Mouse (Mus musculus) hindlimb bud, embryonic 11.5 days (tissue): ENCODE data around the gene Cyp1a1.

ENCODE experiments used
- DNase-seq: peaks from one replicate; pipeline ENCODE4 v3.0.0-alpha.2; 2012; ENCODE audit warnings: low read depth, low spot score; ENCODE audit errors: extremely low spot score

The Cyp1a1 gene

GRCm38 (mm10) chr9:57687751-57688150 lies at the start of gene Cyp1a1:
Gene Cyp1a1, plus strand, starts transcription at chr9:57687928.
- no peak for DNase-seq

- no peak for DNase-seq
These were observed 48.9 kb upstream of the Cyp1a1 start for GRCm38 (mm10) chr9:57638651-57639459.

DNA sequence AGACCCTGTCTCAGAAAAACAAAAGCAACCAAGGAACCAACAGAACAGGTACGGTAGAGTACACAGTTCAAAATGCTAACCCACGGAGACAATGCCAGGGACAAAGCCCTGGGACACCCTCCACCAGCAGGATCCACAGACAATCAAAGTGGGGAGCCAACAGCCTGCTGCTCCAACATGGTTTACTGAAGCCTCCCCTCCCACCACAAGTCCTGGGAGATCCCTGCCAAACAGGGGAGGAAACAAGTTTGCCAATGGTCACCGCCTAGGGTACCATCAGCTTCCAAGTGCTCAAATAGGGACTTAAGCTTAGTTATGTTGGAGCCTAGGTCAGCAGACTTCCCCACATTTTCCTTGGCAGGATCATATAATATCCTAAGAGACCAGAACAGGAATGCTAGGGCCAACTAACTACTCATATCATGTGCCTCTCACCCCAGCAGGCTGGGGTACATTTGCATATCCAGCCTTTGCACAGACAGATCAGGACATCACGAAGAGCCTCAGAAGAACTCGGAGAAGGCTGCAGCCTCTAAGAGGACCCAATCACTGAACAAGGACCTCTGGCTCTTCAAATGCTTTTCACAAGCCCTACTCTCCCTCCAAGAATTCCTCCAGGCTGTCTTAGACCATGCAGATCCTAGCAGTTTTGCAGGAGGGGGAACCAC lies 47.9 kb upstream of the Cyp1a1 start:
- DNase-seq, result no peak

DNA sequence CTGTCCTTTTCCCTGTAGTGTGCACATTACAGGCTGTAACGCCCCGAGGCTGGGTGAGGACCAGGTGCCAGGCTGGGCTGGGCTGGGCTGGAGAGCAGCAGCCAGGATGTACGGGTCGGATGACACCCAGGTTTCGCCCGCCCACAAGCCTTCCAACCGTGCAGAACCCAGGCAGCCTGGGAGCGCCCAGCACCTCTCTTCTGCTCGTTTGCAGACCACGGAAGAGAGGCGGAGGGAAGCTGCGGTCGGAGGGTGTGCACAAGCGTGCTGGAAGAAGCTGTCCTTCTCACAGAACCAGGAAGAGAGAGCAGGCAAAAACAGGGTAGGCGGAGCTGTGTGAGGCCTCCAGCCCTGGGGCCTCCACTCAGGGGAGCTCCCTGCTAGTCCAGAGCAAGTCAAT lies 47.3 kb upstream of the Cyp1a1 start:
- DNase-seq, result no peak

GRCm38 (mm10) chr9:57641022-57641421 lies 46.7 kb upstream of the Cyp1a1 start:
- no peak for DNase-seq

DNA sequence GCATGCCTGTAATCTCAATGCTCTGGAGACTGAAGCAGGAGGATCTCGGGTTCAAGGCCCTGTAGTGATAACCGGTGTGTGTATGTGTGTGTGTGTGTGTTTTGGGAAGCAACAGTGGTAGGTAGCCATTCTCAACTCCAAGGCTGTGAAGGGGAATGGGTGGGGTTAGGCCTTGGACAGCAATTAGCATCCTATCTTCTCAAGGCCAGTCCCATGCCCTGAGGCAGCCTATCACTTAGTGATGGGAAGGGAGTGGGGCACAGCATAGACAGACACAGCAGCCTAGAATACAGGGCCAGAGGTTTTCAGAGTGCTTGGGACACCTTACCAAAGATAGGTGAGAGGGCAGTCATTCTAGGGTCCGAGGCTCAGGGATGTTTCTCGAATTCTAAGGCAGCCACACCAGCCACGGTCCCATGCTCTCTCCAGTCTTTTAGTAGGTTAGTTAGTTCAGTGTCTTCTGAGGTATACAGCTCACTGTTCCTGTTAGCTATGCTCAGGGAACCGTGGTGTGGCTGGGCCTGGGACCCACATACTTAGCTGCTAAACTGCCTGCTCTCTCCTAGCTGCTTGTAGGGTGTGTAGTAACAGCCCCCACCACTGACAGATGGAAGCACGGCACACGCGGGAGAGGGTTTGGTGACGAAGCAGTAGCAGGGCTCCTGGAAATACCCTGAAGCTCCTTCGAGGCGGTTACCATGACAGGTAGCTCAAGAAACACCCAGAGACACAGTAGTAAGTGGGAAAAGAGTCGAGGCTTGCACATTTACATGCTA lies 45.8 kb upstream of the Cyp1a1 start:
- DNase-seq, result no peak

- no peak for DNase-seq
These were observed 44.4 kb upstream of the Cyp1a1 start for GRCm38 (mm10) chr9:57643169-57643855.

DNA sequence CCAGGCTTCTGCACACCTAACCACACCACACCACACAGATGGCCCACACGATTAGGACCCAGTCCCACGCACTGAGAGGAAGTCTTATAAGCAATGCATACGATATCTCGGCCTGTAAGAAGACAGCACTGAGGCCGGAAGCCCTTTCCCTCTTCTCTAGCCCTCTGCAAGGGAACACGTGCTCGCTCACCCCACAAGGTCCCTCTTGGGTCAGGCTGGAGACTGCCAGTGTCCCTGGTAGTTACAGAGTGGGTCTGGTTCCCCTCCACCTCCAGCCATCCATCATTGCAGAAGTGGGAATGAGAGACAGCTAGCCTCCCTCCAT lies 43.9 kb upstream of the Cyp1a1 start:
- DNase-seq, result no peak

DNA sequence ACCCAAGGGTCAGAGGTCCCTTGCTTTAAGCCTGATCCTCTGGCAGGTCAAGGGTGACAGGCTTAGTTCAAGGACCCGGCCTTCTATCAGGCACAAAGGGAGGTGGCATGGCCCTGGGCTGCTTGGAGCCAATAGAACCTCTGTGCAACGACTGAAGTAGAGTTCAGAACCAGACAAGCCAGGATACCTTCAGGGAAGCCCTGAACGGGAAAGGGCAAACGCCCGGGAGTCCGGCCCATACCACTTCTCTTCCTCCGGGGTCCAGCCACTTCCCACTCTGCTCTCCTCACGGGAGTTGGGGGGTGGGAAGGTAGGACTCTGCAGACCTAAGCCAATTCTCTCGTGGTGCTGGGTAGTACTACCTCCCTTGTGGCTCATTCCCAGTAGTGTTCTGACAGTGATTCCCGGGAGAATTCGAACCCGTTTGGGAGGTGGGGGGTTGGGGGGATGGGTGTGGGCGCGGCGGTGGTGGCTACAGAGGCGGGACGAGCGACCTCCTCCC lies 43.2 kb upstream of the Cyp1a1 start:
- DNase-seq, result no peak

DNA sequence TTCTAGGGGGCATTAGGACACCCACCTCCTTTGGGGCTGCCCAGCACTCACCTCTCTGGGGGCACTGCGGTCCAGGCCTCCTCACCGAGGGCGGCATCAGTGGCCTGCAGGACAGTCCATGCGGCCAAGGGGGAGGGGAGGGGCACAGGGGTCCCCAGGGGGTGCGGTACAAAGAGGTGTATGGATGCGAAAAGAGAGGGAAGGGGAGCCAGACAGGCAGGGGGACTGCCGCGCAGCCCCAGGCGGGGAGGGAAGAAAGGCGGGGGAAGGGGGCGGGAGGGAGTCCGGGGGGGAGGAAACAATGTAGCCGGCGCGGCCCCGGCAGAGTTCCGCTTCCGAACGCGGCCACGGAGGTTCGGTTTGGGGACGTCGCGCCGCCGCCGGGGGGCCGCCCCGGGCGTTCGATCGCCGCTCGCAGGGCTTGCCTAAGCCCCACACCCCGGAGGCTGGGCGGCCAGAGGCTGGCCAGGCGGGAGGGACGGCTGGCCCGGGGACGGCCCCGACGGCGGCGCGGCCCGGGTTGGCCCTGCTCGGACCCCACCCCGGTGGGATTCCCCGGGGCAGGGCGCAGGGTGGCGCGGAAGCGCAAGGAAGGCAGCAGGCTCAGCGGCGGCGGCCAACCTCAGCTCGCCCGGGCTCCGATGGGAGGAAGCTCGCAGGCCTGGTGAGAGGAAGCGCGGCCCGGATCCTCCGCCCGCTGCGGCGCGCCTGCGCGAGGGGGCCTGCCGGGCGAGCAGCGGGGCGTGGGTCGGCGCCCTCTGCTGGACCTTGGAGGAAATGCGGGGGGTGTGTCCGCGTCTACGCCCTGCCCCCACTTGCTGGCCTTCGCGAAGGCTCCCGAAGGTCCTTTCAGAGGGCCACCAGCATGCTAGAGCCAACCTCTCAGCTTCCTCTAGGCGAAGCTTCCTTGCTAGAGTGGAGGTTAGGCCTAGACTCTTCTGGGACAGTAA lies 42.5 kb upstream of the Cyp1a1 start:
- DNase-seq, result peak; percentile 56

- DNase-seq, result no peak
These were observed 41.1 kb upstream of the Cyp1a1 start for GRCm38 (mm10) chr9:57646551-57647103.

DNA sequence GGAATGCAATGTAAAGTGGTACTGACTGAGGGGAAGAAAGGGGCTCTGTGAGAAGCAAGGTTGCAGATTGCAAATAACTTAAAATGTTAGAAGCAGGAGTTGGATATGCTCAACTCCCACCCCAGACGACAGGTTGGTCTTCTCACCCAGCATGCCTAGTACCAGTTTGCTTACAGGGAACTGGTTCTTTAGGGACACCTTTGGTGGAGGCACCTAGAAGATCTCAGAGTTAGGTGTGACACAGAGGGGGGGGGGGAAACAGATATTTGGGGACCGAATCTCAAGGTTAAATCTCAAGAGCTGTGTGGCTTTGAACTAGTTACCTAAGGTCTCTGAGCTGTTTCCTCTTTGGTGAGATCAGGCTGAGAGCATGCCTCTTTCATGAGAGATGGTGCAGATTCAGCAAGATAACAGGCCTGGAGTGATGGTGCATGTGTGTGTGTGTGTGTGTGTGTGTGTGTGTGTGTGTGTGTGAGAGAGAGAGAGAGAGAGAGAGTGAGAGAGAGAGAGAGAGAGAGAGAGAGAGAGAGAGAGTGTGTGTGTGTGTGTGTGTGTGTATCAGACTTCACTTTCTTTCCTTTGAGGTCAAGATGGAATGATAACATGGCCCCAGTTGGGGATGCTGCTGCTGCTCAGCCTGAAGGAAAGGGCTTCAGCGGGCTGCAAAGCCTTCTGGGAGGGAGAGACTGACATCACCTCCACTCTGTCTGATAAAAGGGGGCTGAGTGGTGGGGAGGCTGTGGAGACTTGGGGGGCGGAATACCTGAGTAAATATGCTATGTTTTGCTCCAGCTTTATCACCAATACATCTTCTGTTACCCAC lies 40.2 kb upstream of the Cyp1a1 start:
- no peak for DNase-seq

- no peak for DNase-seq
These were observed 37.5 kb upstream of the Cyp1a1 start for GRCm38 (mm10) chr9:57650130-57650785.

DNA sequence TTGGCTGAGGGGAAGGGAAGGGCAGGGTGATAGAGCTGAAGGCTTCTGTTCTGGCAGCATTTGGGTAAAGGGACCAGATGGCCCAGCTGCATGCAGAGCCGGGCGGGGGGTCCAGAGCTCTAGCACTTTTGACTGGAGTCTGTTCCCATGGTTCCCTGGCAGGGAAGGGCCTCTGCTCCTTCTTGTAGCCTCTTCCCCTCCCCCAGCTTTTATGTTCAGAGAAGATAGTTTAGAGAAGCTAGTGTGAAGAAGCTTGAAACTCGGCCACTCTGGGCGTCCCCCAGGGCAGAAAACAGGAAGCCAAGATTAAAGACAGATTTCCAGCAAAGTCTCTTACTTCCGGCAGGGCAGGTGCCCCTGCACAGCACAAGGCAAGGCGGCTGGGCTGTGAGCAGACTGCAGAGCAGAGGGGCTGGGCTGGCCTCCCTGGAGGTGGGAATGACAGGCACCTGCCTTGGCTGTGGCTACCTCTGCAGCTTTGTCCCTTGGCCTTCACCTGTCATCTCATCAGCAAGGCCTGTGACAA lies 36.9 kb upstream of the Cyp1a1 start:
- DNase-seq, result no peak

DNA sequence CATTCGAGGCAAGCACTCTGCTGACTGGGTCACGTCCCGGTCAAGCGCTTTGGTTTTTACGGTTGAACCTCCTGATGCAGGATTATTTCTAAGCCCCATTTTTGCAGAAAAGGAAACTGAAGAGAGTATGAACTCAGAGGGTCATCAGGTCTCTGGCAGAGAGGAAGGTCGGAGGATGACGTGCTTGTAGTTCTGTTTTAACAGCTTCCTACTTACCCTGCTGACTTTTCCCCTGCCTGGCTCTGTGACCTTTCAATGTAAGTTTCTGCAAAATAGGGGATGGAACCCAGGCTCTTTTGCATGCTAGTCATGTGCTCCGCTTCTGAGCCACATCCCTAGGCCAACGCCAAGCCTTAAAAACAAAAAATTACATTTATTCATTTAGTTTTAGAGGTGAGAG lies 35.4 kb upstream of the Cyp1a1 start:
- DNase-seq, result no peak

DNA sequence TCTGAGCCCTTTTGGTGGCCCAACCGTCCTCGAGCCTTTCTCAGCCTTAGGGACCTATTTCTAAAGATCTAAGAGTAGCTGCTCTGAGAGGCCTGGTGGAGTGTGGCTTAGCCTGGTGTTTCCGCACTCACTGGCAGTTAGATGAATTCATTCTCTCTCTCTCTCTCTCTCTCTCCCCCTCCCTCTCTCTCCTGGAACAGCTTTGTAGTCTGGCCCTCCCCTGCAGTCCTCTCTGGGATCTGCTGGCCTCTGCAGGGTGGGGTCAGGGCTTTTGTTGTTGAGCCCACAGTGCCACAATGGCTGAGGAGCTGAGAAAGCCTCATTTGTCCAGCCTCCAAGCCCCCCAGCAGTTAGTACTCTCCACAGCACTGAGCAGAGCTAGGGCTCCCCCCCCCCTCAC lies 34.9 kb upstream of the Cyp1a1 start:
- no peak for DNase-seq

- no peak for DNase-seq
These were observed 34.4 kb upstream of the Cyp1a1 start, which contains the start of gene Csk for GRCm38 (mm10) chr9:57653283-57653682. Gene Csk, minus strand, starts transcription at chr9:57653631.

GRCm38 (mm10) chr9:57654966-57655365 lies 32.8 kb upstream of the Cyp1a1 start:
- no peak for DNase-seq
